Mouse (Mus musculus) hindbrain, embryonic 12.5 days (tissue): ENCODE results near the gene Ncdn. TPM values are rescaled to one million over a fixed set of nuclear protein-coding genes. Genes with fewer than 3 reads are reported as not detected.

Experiments used
- ATAC-seq: fragments of 200-750 bp; cut with Nextera tagmentation; 2 replicates; pipeline ENCODE4 v1.8.0; 2017; ENCODE audit warnings: moderate TSS enrichment; ENCODE audit not compliant: low FRiP score
- H3K27ac ChIP-seq: fragments of 300-500 bp; sonication (generic); 2 replicates; pipeline ENCODE4 v1.5.1; 2016; ENCODE audit warnings: mild to moderate bottlenecking
- H3K27me3 ChIP-seq: fragments of 300-500 bp; sonication (generic); 2 replicates; pipeline ENCODE4 v1.6.1; 2016; ENCODE audit warnings: mild to moderate bottlenecking
- H3K36me3 ChIP-seq: fragments of 300-500 bp; sonication (generic); 2 replicates; pipeline ENCODE4 v1.6.1; 2016; ENCODE audit warnings: mild to moderate bottlenecking
- H3K4me1 ChIP-seq: fragments of 300-500 bp; sonication (generic); 2 replicates; pipeline ENCODE4 v1.6.1; 2016
- H3K4me2 ChIP-seq: fragments of 300-500 bp; sonication (generic); replicated peaks from 2 replicates; pipeline ENCODE4 v1.6.1; 2016; ENCODE audit warnings: mild to moderate bottlenecking
- H3K4me3 ChIP-seq: fragments of 300-500 bp; sonication (generic); 2 replicates; pipeline ENCODE4 v1.5.1; 2016; ENCODE audit warnings: mild to moderate bottlenecking
- H3K9ac ChIP-seq: fragments of 300-500 bp; sonication (generic); 2 replicates; pipeline ENCODE4 v1.6.1; 2016; ENCODE audit warnings: mild to moderate bottlenecking, moderate library complexity
- H3K9me3 ChIP-seq: fragments of 300-500 bp; sonication (generic); replicated peaks from 2 replicates; pipeline ENCODE4 v1.6.1; 2016; ENCODE audit warnings: mild to moderate bottlenecking
- WGBS: fragments of 180-500 bp; shearing (Covaris S2); methylation state at CpG from one replicate; pipeline ENCODE4 v1.1.7; 2016; 5-methylcytosine and 5-hydroxymethylcytosine counted together
- polyA plus RNA-seq: library from polyadenylated mRNA; unstranded; fragments of >200 nt; fragmentation: Nextera tagmentation; extraction: Ambion mirVana; gene quantifications from 2 replicates; pipeline ENCODE4 v1.2.1, GENCODE M21; 2016

The Ncdn gene
- polyA plus RNA-seq = 54.3 and 62.6 TPM in 2 replicates

- peak within 1 kb of the TSS; percentile 78 for H3K9ac ChIP-seq
- under 1% methylated on average over 69 of the region's 71 CpGs for WGBS
- peak within 1 kb of the TSS; percentile 91 for H3K4me2 ChIP-seq
- H3K36me3 ChIP-seq = peaks cover 36% of the 10 kb centered on the region
- peak within 1 kb of the TSS; percentile 66 for H3K4me3 ChIP-seq
- ATAC-seq = peak; percentile 98
- H3K4me1 ChIP-seq = peaks cover 50% of the 10 kb centered on the region
- H3K9me3 ChIP-seq = no peaks in the 10 kb centered on the region
- H3K27me3 ChIP-seq = no peaks in the 10 kb centered on the region
- peak within 1 kb of the TSS; percentile 98 for H3K27ac ChIP-seq
These were observed at the start of gene Ncdn, which contains the start of gene AU040320 for GRCm38 (mm10) chr4:126753268-126754230. TSS of gene Ncdn (minus strand) at chr4:126753438. TSS of gene AU040320 (plus strand) at chr4:126753544.

GRCm38 (mm10) chr4:126802174-126802573 lies 48.9 kb upstream of the Ncdn start:
- H3K4me2 ChIP-seq = no peak overlapping the region
- 93% methylated on average over 8 of the region's 8 CpGs for WGBS
- ATAC-seq = no peak

DNA sequence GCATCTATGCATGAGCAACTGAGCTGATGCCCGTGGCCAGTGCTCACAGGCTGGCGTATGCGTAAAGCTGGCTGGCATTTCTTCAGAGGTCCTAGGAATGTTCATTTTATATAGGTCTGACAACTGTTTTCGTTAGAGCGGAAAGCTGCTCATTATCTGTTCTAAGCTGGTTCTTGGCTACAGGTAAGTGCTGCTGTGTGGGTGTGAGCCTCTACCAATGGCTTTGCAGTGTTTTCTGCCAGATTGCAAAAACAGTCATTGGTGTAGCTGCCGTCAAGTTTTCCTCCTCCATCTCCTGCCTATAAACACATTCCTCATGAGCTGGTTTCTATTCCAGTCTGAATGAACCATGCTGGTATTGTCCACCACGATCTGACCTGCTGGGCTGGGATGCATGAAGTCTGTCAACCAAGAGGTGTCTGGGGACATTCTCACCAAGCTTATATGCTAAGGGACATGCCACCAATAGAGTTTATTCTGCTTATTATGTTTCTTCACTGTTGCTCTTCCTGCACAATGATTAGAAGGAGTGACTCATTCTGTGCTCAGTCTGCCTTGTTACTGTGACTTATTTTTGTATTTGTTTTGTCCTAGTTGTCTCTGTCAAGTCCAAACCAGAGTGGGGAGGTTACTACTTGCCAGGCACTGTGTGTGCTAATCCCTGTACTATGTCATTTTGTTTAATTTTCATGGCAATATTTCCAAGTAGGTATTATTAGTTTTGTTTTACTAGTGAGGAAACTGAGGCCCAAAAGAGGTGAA lies 39.3 kb upstream of the Ncdn start:
- H3K4me1 ChIP-seq = no peaks in the 10 kb centered on the region
- no peaks in the 10 kb centered on the region for H3K27me3 ChIP-seq
- H3K36me3 ChIP-seq = peaks cover 29% of the 10 kb centered on the region
- H3K9ac ChIP-seq = no peak overlapping the region
- no peak overlapping the region for H3K4me3 ChIP-seq
- 95% methylated on average over 7 of the region's 7 CpGs for WGBS
- no peaks in the 10 kb centered on the region for H3K9me3 ChIP-seq
- H3K27ac ChIP-seq = no peak overlapping the region
- no peak overlapping the region for H3K4me2 ChIP-seq
- no peak for ATAC-seq

More at GRCm38 (mm10) chr4:126802174-126802573, 48.9 kb upstream of the Ncdn start:
- Histone ChIP-seq H3K27ac (no peak overlapping the region), H3K27me3 (no peaks in the 10 kb centered on the region), H3K9ac (no peak overlapping the region), H3K4me1 (peaks cover 7% of the 10 kb centered on the region; the same call in 1 of the 2 replicates), H3K36me3 (no peaks in the 10 kb centered on the region), H3K9me3 (no peaks in the 10 kb centered on the region), H3K4me3 (no peak overlapping the region)

DNA sequence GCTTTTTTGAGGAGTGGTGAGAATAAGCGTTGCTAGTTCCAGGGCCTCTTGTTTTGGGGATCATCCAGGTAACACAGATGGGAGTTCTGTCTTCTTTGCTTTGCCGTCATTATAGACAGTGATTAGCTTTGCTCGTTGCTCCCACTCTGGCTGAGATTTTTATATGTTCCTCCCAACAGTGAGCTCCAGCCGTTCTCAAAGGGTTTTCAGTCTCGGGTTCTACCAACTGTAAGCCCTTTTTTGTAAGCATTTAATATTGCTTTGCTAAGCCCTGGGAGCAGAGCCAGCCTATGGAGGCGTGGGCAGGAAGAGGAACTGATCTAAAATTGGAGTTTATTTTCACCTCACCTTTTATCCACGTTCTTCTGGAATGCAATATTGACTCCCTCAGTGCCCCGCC lies 29.8 kb upstream of the Ncdn start:
- H3K4me3 ChIP-seq = no peak overlapping the region
- ATAC-seq = no peak
- 84% methylated on average over 8 of the region's 8 CpGs for WGBS

GRCm38 (mm10) chr4:126782512-126782911 lies 29.3 kb upstream of the Ncdn start:
- WGBS = 91% methylated on average over 8 of the region's 8 CpGs
- ATAC-seq = no peak

More for the DNA sequence above, 29.8 kb upstream of the Ncdn start:
- no peaks in the 10 kb centered on the region for H3K36me3 ChIP-seq
- peaks cover 26% of the 10 kb centered on the region for H3K4me1 ChIP-seq
- H3K4me2 ChIP-seq = no peak overlapping the region
- H3K9me3 ChIP-seq = no peaks in the 10 kb centered on the region
- no peak overlapping the region for H3K9ac ChIP-seq
- no peak overlapping the region for H3K27ac ChIP-seq
- H3K27me3 ChIP-seq = no peaks in the 10 kb centered on the region

DNA sequence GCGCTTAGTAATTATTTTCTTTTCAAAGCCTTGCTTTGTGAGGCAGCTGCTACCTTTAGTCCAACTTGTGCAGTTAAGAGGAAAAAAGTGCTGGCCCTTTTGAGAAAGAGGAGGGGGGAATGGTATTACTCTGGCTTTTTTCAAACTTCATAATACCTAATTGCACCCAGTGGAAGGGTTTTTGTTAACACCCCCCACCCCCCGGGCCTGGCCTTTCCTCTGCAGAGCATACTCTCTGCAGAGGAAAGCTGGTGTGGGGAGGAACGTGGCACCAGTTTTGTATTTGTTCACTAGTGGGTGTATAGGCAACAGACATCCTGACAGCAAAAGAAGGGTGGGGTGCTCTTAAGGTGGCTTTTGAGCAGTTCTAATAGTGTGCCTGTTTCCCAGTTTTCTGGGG lies 28.6 kb upstream of the Ncdn start:
- Histone ChIP-seq H3K27me3 (no peaks in the 10 kb centered on the region), H3K9me3 (no peaks in the 10 kb centered on the region), H3K4me2 (no peak overlapping the region), H3K4me3 (no peak overlapping the region), H3K27ac (no peak overlapping the region), H3K9ac (no peak overlapping the region), H3K4me1 (peaks cover 33% of the 10 kb centered on the region), H3K36me3 (no peaks in the 10 kb centered on the region)
- no peak for ATAC-seq
- WGBS = 77% methylated on average over 3 of the region's 3 CpGs

More at GRCm38 (mm10) chr4:126782512-126782911, 29.3 kb upstream of the Ncdn start:
- no peak overlapping the region for H3K4me2 ChIP-seq
- no peak overlapping the region for H3K4me3 ChIP-seq
- H3K9ac ChIP-seq = no peak overlapping the region
- H3K36me3 ChIP-seq = no peaks in the 10 kb centered on the region
- H3K27me3 ChIP-seq = no peaks in the 10 kb centered on the region
- no peak overlapping the region for H3K27ac ChIP-seq
- peaks cover 27% of the 10 kb centered on the region for H3K4me1 ChIP-seq
- H3K9me3 ChIP-seq = no peaks in the 10 kb centered on the region

- Histone ChIP-seq H3K27me3 (no peaks in the 10 kb centered on the region), H3K4me1 (peaks cover 34% of the 10 kb centered on the region), H3K36me3 (no peaks in the 10 kb centered on the region), H3K9me3 (no peaks in the 10 kb centered on the region), H3K4me2 (peak overlapping the region; percentile 27), H3K4me3 (no peak overlapping the region), H3K27ac (peak overlapping the region; percentile 80), H3K9ac (0 out of 2 replicates have a peak overlapping the region, but pooled peaks have one; percentile 27)
- 46% methylated on average over 12 of the region's 12 CpGs for WGBS
- ATAC-seq = 0 out of 2 replicates have a peak, but pooled peaks have one; percentile 21
These were observed 26.9 kb upstream of the Ncdn start for GRCm38 (mm10) chr4:126779826-126780775.

GRCm38 (mm10) chr4:126779148-126779581 lies 25.9 kb upstream of the Ncdn start:
- H3K27ac ChIP-seq = peak overlapping the region; percentile 80
- H3K36me3 ChIP-seq = no peaks in the 10 kb centered on the region
- peak overlapping the region; percentile 27; the same call in 1 of the 2 replicates for H3K4me2 ChIP-seq
- no peak overlapping the region for H3K4me3 ChIP-seq
- peak; percentile 64 for ATAC-seq
- no peaks in the 10 kb centered on the region for H3K27me3 ChIP-seq
- no peak overlapping the region for H3K9ac ChIP-seq
- H3K4me1 ChIP-seq = peaks cover 34% of the 10 kb centered on the region
- no peaks in the 10 kb centered on the region for H3K9me3 ChIP-seq
- 31% methylated on average over 8 of the region's 8 CpGs for WGBS

- Histone ChIP-seq H3K27me3 (no peaks in the 10 kb centered on the region), H3K4me3 (no peak overlapping the region), H3K9me3 (no peaks in the 10 kb centered on the region), H3K9ac (no peak overlapping the region), H3K27ac (no peak overlapping the region), H3K36me3 (peaks cover 5% of the 10 kb centered on the region; the same call in 1 of the 2 replicates), H3K4me1 (peaks cover 25% of the 10 kb centered on the region), H3K4me2 (no peak overlapping the region)
- 75% methylated on average over 1 of the region's 1 CpGs for WGBS
- ATAC-seq = no peak
These were observed 21.9 kb upstream of the Ncdn start for GRCm38 (mm10) chr4:126775182-126775581.

DNA sequence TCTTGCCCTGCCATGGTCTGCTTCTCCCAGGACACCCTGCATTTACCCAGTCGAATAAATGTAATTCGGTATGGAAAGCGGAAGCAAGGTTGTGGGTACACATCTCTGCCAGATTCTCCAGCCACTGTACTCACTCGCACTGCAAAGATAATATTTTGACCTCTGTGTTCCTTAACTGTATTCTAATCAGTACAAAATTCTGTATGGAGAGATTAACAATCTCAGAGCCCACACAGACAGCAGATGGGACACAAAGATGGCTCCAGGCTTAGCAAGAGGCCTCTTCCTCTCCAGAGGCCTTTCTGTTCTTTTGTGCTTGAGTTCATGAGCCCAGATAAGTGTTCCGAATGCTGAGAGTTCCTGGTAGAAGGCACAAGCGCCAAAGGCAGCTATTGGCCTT lies 20.6 kb upstream of the Ncdn start:
- Histone ChIP-seq H3K36me3 (peaks cover 7% of the 10 kb centered on the region; the same call in 1 of the 2 replicates), H3K4me3 (no peak overlapping the region), H3K4me2 (no peak overlapping the region), H3K27me3 (no peaks in the 10 kb centered on the region), H3K4me1 (peaks cover 12% of the 10 kb centered on the region), H3K27ac (no peak overlapping the region), H3K9me3 (no peaks in the 10 kb centered on the region), H3K9ac (no peak overlapping the region)
- 92% methylated on average over 6 of the region's 6 CpGs for WGBS
- no peak for ATAC-seq

DNA sequence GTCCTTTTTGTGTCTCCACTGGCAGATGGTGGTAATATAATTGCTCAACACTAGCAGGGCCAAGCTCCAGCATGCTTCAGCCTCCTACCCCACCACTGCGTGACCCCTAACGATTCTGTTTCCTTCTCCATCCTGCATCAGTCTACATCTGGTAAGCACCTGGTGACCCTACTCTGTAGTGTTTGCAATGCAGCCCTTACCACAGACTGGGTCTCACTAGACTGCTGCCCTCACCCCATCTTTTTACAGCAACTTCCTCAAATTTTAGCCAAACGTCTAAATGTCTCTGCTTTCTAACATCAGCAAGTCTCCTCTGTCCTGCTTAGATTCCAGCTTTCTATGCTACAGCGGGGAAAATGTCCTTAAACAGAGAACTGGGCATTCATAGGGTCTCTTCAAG lies 17.6 kb upstream of the Ncdn start:
- Histone ChIP-seq H3K36me3 (peaks cover 7% of the 10 kb centered on the region; the same call in 1 of the 2 replicates), H3K4me1 (no peaks in the 10 kb centered on the region), H3K4me3 (no peak overlapping the region), H3K9ac (no peak overlapping the region), H3K27ac (no peak overlapping the region), H3K9me3 (no peaks in the 10 kb centered on the region), H3K27me3 (no peaks in the 10 kb centered on the region), H3K4me2 (no peak overlapping the region)
- ATAC-seq = no peak
- WGBS = 81% methylated on average over 4 of the region's 4 CpGs
